Comparison of ENCODE assay signal across 9 mouse cellular contexts in genomic region chr2:73263794-73264610, GRCm38 (mm10). TPM values are rescaled to one million over a fixed set of nuclear protein-coding genes. Genes with fewer than 3 reads are reported as not detected.
DNase-seq lines count a peak whose midpoint lies in the region; ATAC-seq lines count a peak whose summit lies in the region.
"Had no signal": no experiment of that assay in that cellular context is flagged by ENCODE, and none has a peak within 500 bp of the region (broad histone marks: within the 10 kb centered on the region; RNA-seq: fewer than 3 reads in every experiment).

No protein-coding gene starts in this region.

- under 1% methylated on average over 38 of the region's 38 CpGs for WGBS in hindbrain, embryonic 13.5 days
- WGBS in midbrain, embryonic 13.5 days = 2% methylated on average over 38 of the region's 38 CpGs

- ATAC-seq in hindbrain, embryonic 13.5 days (ENCODE audit: low FRiP score) = no peak
- ATAC-seq in midbrain, embryonic 13.5 days = 0 out of 2 replicates have a peak, but pooled peaks have one; percentile 43

- peak overlapping the region; percentile 30 for H3K4me3 ChIP-seq in hindbrain, embryonic 13.5 days
- peak overlapping the region; percentile 34 for H3K4me3 ChIP-seq in midbrain, embryonic 13.5 days (replicated peaks)
- H3K4me3 ChIP-seq: myocyte had no signal

- peak; percentile 23 for DNase-seq in adrenal gland, postnatal 14 days
- DNase-seq in adrenal gland, adult 8-10 months = no peak
- DNase-seq in embryo, embryonic 11 days = peak; percentile 70
- DNase-seq in frontal cortex, adult 2 months (ENCODE audit: extremely low spot score in 1 of 2, low spot score in 1 of 2) = no peak
- no peak for DNase-seq in right cerebral cortex, adult 2 months (ENCODE audit: low spot score in 2 of 2)
- no peak for DNase-seq in layer of hippocampus, postnatal 14 days (ENCODE audit: low spot score in 2 of 2)

- 0 out of 2 replicates have a peak, but pooled peaks cover 3% of the 10 kb centered on the region for H3K9me3 ChIP-seq in hindbrain, embryonic 13.5 days
- H3K9me3 ChIP-seq in midbrain, embryonic 13.5 days = peaks cover 6% of the 10 kb centered on the region; the same call in 1 of the 2 replicates

- peaks cover 76% of the 10 kb centered on the region for H3K27me3 ChIP-seq in hindbrain, embryonic 13.5 days
- peaks cover 70% of the 10 kb centered on the region for H3K27me3 ChIP-seq in midbrain, embryonic 13.5 days

- H3K4me2 ChIP-seq in hindbrain, embryonic 13.5 days = peak overlapping the region; percentile 51
- peak overlapping the region; percentile 54 for H3K4me2 ChIP-seq in midbrain, embryonic 13.5 days (replicated peaks)

- H3K36me3 ChIP-seq in hindbrain, embryonic 13.5 days = no peaks in the 10 kb centered on the region
- H3K36me3 ChIP-seq in midbrain, embryonic 13.5 days = no peaks in the 10 kb centered on the region

- no peak overlapping the region for H3K27ac ChIP-seq in hindbrain, embryonic 13.5 days
- H3K27ac ChIP-seq in midbrain, embryonic 13.5 days = no peak overlapping the region

- peaks cover 14% of the 10 kb centered on the region for H3K4me1 ChIP-seq in hindbrain, embryonic 13.5 days (replicated peaks)
- H3K4me1 ChIP-seq in midbrain, embryonic 13.5 days (replicated peaks) = peaks cover 16% of the 10 kb centered on the region

- no peak overlapping the region for H3K9ac ChIP-seq in hindbrain, embryonic 13.5 days
- H3K9ac ChIP-seq in midbrain, embryonic 13.5 days (replicated peaks) = peak overlapping the region; percentile 51; the same call in 1 of the 2 replicates

RNA-seq across cellular contexts. Expression of gene Sp9, which starts 7.7 kb away (rescaled TPM):
- not detected in 2 replicates for total RNA-seq in adrenal gland, postnatal 14 days (2021)
- total RNA-seq in adrenal gland, adult 8-10 months (2022) = not detected
- polyA plus RNA-seq in hindbrain, embryonic 13.5 days (2015; fragmentation: Nextera tagmentation; extraction: Ambion mirVana) = 1.7 and 2.1 TPM in 2 replicates
- polyA plus RNA-seq in midbrain, embryonic 13.5 days (2015; fragmentation: Nextera tagmentation; extraction: Ambion mirVana) = 6.1 and 8.9 TPM in 2 replicates
- 16.7 and 20.5 TPM in 2 replicates for polyA plus RNA-seq in frontal cortex, adult 2 months (2012; rRNA removed)
- 1 to 10 TPM; 4.6 to 4.8 TPM for total RNA-seq in layer of hippocampus, postnatal 14 days (2021)

RNA-seq across cellular contexts. Expression of gene Ola1, which starts 45.3 kb away (rescaled TPM):
- 45.0 and 47.3 TPM in 2 replicates for total RNA-seq in adrenal gland, postnatal 14 days (2021)
- 10 to 100 TPM; 53.6 to 59.3 (median 56.3) TPM for total RNA-seq in adrenal gland, adult 8-10 months (2022)
- polyA plus RNA-seq in hindbrain, embryonic 13.5 days (2015; fragmentation: Nextera tagmentation; extraction: Ambion mirVana) = 91.7 and 93.5 TPM in 2 replicates
- polyA plus RNA-seq in midbrain, embryonic 13.5 days (2015; fragmentation: Nextera tagmentation; extraction: Ambion mirVana) = 80.9 and 96.4 TPM in 2 replicates
- 66.4 and 73.9 TPM in 2 replicates for polyA plus RNA-seq in frontal cortex, adult 2 months (2012; rRNA removed)
- 100 to 1,000 TPM; 120 to 128 TPM for total RNA-seq in layer of hippocampus, postnatal 14 days (2021)

RNA-seq across cellular contexts. Expression of gene Scrn3, which starts 48.4 kb away (rescaled TPM):
- 17.6 and 20.3 TPM in 2 replicates for total RNA-seq in adrenal gland, postnatal 14 days (2021)
- 10 to 100 TPM; 23.9 to 33.8 (median 30.1) TPM for total RNA-seq in adrenal gland, adult 8-10 months (2022)
- 9.0 and 9.9 TPM in 2 replicates for polyA plus RNA-seq in hindbrain, embryonic 13.5 days (2015; fragmentation: Nextera tagmentation; extraction: Ambion mirVana)
- polyA plus RNA-seq in midbrain, embryonic 13.5 days (2015; fragmentation: Nextera tagmentation; extraction: Ambion mirVana) = 8.1 and 9.6 TPM in 2 replicates
- 25.5 and 26.0 TPM in 2 replicates for polyA plus RNA-seq in frontal cortex, adult 2 months (2012; rRNA removed)
- 10 to 100 TPM; 15.0 to 16.8 TPM for total RNA-seq in layer of hippocampus, postnatal 14 days (2021)

RNA-seq across cellular contexts. Expression of gene Cir1, which starts 48.5 kb away (rescaled TPM):
- 18.6 and 22.0 TPM in 2 replicates for total RNA-seq in adrenal gland, postnatal 14 days (2021)
- 10 to 100 TPM; 18.0 to 24.0 (median 20.5) TPM for total RNA-seq in adrenal gland, adult 8-10 months (2022)
- polyA plus RNA-seq in hindbrain, embryonic 13.5 days (2015; fragmentation: Nextera tagmentation; extraction: Ambion mirVana) = 31.9 and 33.0 TPM in 2 replicates
- polyA plus RNA-seq in midbrain, embryonic 13.5 days (2015; fragmentation: Nextera tagmentation; extraction: Ambion mirVana) = 34.0 and 34.8 TPM in 2 replicates
- 30.5 and 35.5 TPM in 2 replicates for polyA plus RNA-seq in frontal cortex, adult 2 months (2012; rRNA removed)
- total RNA-seq in layer of hippocampus, postnatal 14 days (2021) = 10 to 100 TPM; 25.7 to 25.9 TPM

Comparison
In these comparisons a context has a peak if more than half of its experiments do, and no peak if none do; other contexts are left out.
1. DNase-seq: peak in adrenal gland, postnatal 14 days (single experiment) and embryo, embryonic 11 days (single experiment); none in adrenal gland, adult 8-10 months (single experiment), frontal cortex, adult 2 months (0 of 2), right cerebral cortex, adult 2 months (0 of 2) and layer of hippocampus, postnatal 14 days (0 of 2).